ENCODE assay signal across 7 mouse cellular contexts in the genomic region with DNA sequence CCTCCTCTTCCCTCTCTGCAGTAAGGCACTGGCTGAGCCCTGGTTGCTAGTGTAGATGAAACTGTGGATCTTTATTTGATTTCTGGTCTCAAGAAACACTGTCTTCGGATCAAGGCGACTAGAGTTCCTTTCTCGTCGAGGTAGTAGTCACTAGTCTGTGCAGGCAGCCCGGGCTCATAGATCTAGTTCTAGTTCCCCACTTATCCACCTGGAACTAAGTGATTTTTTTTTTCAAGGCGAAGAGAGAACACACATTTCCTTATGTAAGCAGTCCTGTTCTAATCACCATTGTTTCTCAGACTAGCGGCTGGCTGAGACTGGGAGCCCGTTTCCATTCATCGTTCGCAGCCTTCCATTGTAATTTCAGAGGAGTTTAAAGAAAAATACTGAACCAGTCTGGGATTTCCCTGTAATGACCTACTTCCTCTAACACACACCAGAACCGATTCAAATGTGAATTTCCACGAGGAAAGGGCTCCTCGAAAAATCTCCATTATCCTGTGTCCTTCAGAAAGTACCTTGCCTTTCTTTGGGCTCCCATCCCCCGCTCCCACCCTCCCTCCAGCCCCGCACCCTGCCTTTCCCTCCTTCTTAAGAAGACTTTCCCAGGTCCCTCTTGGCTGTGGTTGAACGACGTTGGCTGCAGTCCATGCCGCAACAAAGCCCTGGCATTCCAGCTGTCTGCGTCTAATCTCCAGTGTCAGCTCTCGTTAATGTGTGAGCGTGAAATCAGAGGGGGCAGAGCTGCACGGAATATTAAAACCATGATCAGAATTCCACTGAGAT.
A peak's percentile ranks its signal among the peaks of the same experiment; 100 is the strongest.
DNase-seq lines count a peak whose midpoint lies in the region; ATAC-seq and TF ChIP-seq lines count a peak whose summit lies in the region.

No protein-coding gene starts in this region.

- under 1% methylated on average over 22 of the region's 22 CpGs for WGBS in embryonic facial prominence, embryonic 14.5 days
- WGBS in heart, embryonic 14.5 days: under 1% methylated on average over 22 of the region's 22 CpGs
- WGBS in neural tube, embryonic 11.5 days: under 1% methylated on average over 22 of the region's 22 CpGs

- DNase-seq in embryonic facial prominence, embryonic 14.5 days (ENCODE audit: low spot score): peak; percentile 97
- peak; percentile 70 for DNase-seq in kidney, postnatal 10 days
- DNase-seq in liver: peak; percentile 43
- peak; percentile 86 for DNase-seq in neural tube, embryonic 11.5 days (ENCODE audit: low spot score)
- peak; percentile 16 for DNase-seq in yolk sac, embryonic 10.5 days (ENCODE audit: low spot score)

- no peak for TF ChIP-seq POLR2A in bone marrow macrophage, adult 2 months (IDR thresholded peaks at IDR 0.05; ENCODE audit: borderline replicate concordance, low read depth, low read length)

- H3K27me3 ChIP-seq in embryonic facial prominence, embryonic 14.5 days (replicated peaks; ENCODE audit: control insufficient read depth, insufficient read depth, low read length): no peaks in the 10 kb centered on the region
- no peaks in the 10 kb centered on the region for H3K27me3 ChIP-seq in heart, embryonic 14.5 days (ENCODE audit: control insufficient read depth, insufficient read depth, low read length)
- H3K27me3 ChIP-seq in neural tube, embryonic 11.5 days (ENCODE audit: control insufficient read depth, insufficient read depth, low read length): no peaks in the 10 kb centered on the region

- no peaks in the 10 kb centered on the region for H3K36me3 ChIP-seq in embryonic facial prominence, embryonic 14.5 days (ENCODE audit: control insufficient read depth, insufficient read depth, low read length)
- H3K36me3 ChIP-seq in heart, embryonic 14.5 days (ENCODE audit: control insufficient read depth, insufficient read depth, low read length): no peaks in the 10 kb centered on the region
- H3K36me3 ChIP-seq in neural tube, embryonic 11.5 days (ENCODE audit: control insufficient read depth, insufficient read depth, low read length): no peaks in the 10 kb centered on the region

- TF ChIP-seq CTCF in bone marrow macrophage, adult 2 months (IDR thresholded peaks at IDR 0.05; ENCODE audit: low read depth, low read length): no peak

- no peak overlapping the region for H3K27ac ChIP-seq in bone marrow macrophage, adult 2 months (ENCODE audit: insufficient read depth, low read depth, low read length)
- H3K27ac ChIP-seq in embryonic facial prominence, embryonic 14.5 days (replicated peaks; ENCODE audit: low read depth, low read length): peak overlapping the region; percentile 94
- H3K27ac ChIP-seq in heart, embryonic 14.5 days (replicated peaks in 1 of 2; ENCODE audit: control insufficient read depth in 1 of 2, insufficient read depth in 1 of 2, low read depth in 2 of 2, low read length in 2 of 2): peak overlapping the region; percentile 78 to 90
- peak overlapping the region; percentile 91 for H3K27ac ChIP-seq in neural tube, embryonic 11.5 days (ENCODE audit: low read depth, low read length)

- peak overlapping the region; percentile 71 for H3K4me2 ChIP-seq in embryonic facial prominence, embryonic 14.5 days (ENCODE audit: low read depth, low read length)
- peak overlapping the region; percentile 81 for H3K4me2 ChIP-seq in heart, embryonic 14.5 days (ENCODE audit: low read length)
- H3K4me2 ChIP-seq in neural tube, embryonic 11.5 days (ENCODE audit: low read depth): peak overlapping the region; percentile 50

- peaks cover 4% of the 10 kb centered on the region; the same call in 1 of the 2 replicates for H3K4me1 ChIP-seq in bone marrow macrophage, adult 2 months (ENCODE audit: control insufficient read depth, insufficient read depth, low read length)
- H3K4me1 ChIP-seq in embryonic facial prominence, embryonic 14.5 days (ENCODE audit: control insufficient read depth, insufficient read depth, low read length): peaks cover 18% of the 10 kb centered on the region
- peaks cover 10 to 15% of the 10 kb centered on the region in 2 experiments; a peak in 3 of 4 replicates for H3K4me1 ChIP-seq in heart, embryonic 14.5 days (ENCODE audit: control insufficient read depth in 2 of 2, insufficient read depth in 2 of 2, low read length in 2 of 2)
- H3K4me1 ChIP-seq in neural tube, embryonic 11.5 days (ENCODE audit: control insufficient read depth, insufficient read depth, low read length): peaks cover 10% of the 10 kb centered on the region; the same call in 1 of the 2 replicates

- no peaks in the 10 kb centered on the region for H3K9me3 ChIP-seq in embryonic facial prominence, embryonic 14.5 days (ENCODE audit: control insufficient read depth, low read length)
- H3K9me3 ChIP-seq in heart, embryonic 14.5 days (ENCODE audit: control insufficient read depth, low read length): no peaks in the 10 kb centered on the region
- H3K9me3 ChIP-seq in neural tube, embryonic 11.5 days (ENCODE audit: control insufficient read depth, low read length): no peaks in the 10 kb centered on the region

- H3K9ac ChIP-seq in embryonic facial prominence, embryonic 14.5 days (ENCODE audit: low read depth, low read length): peak overlapping the region; percentile 56
- H3K9ac ChIP-seq in heart, embryonic 14.5 days (ENCODE audit: low read length): peak overlapping the region; percentile 71
- peak overlapping the region; percentile 62 for H3K9ac ChIP-seq in neural tube, embryonic 11.5 days (ENCODE audit: low read length)

- peak overlapping the region; percentile 40 for H3K4me3 ChIP-seq in bone marrow macrophage, adult 2 months (ENCODE audit: insufficient read depth, low read length)
- H3K4me3 ChIP-seq in embryonic facial prominence, embryonic 14.5 days (ENCODE audit: low read depth, low read length): peak overlapping the region; percentile 32
- H3K4me3 ChIP-seq in heart, embryonic 14.5 days (ENCODE audit: control insufficient read depth in 1 of 2, insufficient read depth in 1 of 2, low read depth in 1 of 2, low read length in 2 of 2): peak overlapping the region; percentile 38
- peak overlapping the region; percentile 22 for H3K4me3 ChIP-seq in neural tube, embryonic 11.5 days (ENCODE audit: low read depth, low read length)

- ATAC-seq in embryonic facial prominence, embryonic 14.5 days (ENCODE audit: low read depth): peak; percentile 94
- peak; percentile 84 for ATAC-seq in heart, embryonic 14.5 days (ENCODE audit: insufficient number of reproducible peaks, insufficient read depth, low FRiP score, low read depth)
- ATAC-seq in neural tube, embryonic 11.5 days (ENCODE audit: insufficient read depth, low FRiP score, low TSS enrichment): peak; percentile 89

Comparison
In these comparisons a context has a peak if more than half of its experiments do, and no peak if none do; other contexts are left out.
1. DNase-seq: peak in every context shown above with its lines; median percentile 97 in embryonic facial prominence, embryonic 14.5 days; 86 in neural tube, embryonic 11.5 days; 70 in kidney, postnatal 10 days; 43 in liver; 16 in yolk sac, embryonic 10.5 days.